27 mouse cellular contexts compared by ENCODE assay signal in the genomic region with DNA sequence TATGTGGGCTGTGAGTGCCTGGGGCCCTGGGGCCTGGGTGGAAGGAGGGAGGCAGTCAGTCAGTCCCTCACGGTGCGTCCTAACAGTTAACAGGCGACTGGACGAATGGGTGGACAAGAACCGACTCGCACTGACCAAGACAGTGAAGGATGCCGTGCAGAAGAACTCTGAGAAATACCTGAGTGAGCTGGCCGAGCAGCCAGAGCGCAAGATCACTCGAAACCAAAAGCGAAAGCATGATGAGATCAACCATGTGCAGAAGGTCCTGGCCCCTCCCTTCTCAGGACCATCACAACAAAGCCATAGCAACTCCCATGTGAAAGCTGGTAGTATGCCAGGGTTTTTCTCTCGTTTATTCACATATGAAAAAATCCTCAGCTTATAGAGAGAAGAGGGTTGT. TPM values are rescaled to one million over a fixed set of nuclear protein-coding genes. Genes with fewer than 3 reads are reported as not detected.
"Had no signal": no experiment of that assay in that cellular context is flagged by ENCODE, and none has a peak within 500 bp of the region (broad histone marks: within the 10 kb centered on the region; RNA-seq: fewer than 3 reads in every experiment).

No protein-coding gene starts in this region.

- H3K27me3 ChIP-seq: liver, embryonic 13.5 days; midbrain, embryonic 12.5 days; midbrain, embryonic 15.5 days; neural tube, embryonic 12.5 days; neural tube, embryonic 15.5 days had no signal

- DNase-seq: kidney, adult 8-10 months; kidney, postnatal 14 days; layer of hippocampus, postnatal 36 days; liver, embryonic 13.5 days; lung, adult 2 months; right cerebral cortex, adult 18-20 months; right cerebral cortex, postnatal 14 days; right cerebral cortex, postnatal 4 days; thymus, adult 2 months; thymus, postnatal 14 days; thymus, postnatal 4 days had no signal

- H3K27ac ChIP-seq: layer of hippocampus, adult 2 months; left cerebral cortex, adult 2 months; liver, embryonic 13.5 days; macrophage; midbrain, embryonic 12.5 days; midbrain, embryonic 15.5 days; neural tube, embryonic 12.5 days; neural tube, embryonic 15.5 days had no signal

- ATAC-seq: midbrain, embryonic 15.5 days had no signal

- H3K4me2 ChIP-seq: liver, embryonic 13.5 days; midbrain, embryonic 12.5 days; midbrain, embryonic 15.5 days; neural tube, embryonic 12.5 days; neural tube, embryonic 15.5 days had no signal

- H3K4me3 ChIP-seq: layer of hippocampus, adult 2 months; left cerebral cortex, adult 2 months; liver, embryonic 13.5 days; midbrain, embryonic 12.5 days; midbrain, embryonic 15.5 days; neural tube, embryonic 12.5 days; neural tube, embryonic 15.5 days had no signal

- H3K9me3 ChIP-seq: liver, embryonic 13.5 days; midbrain, embryonic 12.5 days; midbrain, embryonic 15.5 days; neural tube, embryonic 12.5 days; neural tube, embryonic 15.5 days had no signal

- H3K9ac ChIP-seq: liver, embryonic 13.5 days; midbrain, embryonic 12.5 days; midbrain, embryonic 15.5 days; neural tube, embryonic 12.5 days; neural tube, embryonic 15.5 days had no signal

RNA-seq across cellular contexts. Expression of gene Prss8, which starts 14.6 kb away (rescaled TPM):
- polyA plus RNA-seq: macrophage had no signal

RNA-seq across cellular contexts. Expression of gene Gm21974, which starts 20.0 kb away (rescaled TPM):
- polyA plus RNA-seq: kidney, embryonic 16.5 days; large intestine, adult 2 months; limb, embryonic 11.5 days; limb, embryonic 14.5 days; liver, adult 2 months; liver, embryonic 13.5 days; liver, embryonic 16.5 days; lung, adult 2 months; lung, embryonic 16.5 days; macrophage; midbrain, embryonic 12.5 days; midbrain, embryonic 15.5 days; neural tube, embryonic 12.5 days; neural tube, embryonic 15.5 days; stomach, embryonic 16.5 days; testis, adult 2 months; thymus, adult 2 months had no signal
